Comparison of ENCODE assay signal across 20 mouse cellular contexts in the genomic region with DNA sequence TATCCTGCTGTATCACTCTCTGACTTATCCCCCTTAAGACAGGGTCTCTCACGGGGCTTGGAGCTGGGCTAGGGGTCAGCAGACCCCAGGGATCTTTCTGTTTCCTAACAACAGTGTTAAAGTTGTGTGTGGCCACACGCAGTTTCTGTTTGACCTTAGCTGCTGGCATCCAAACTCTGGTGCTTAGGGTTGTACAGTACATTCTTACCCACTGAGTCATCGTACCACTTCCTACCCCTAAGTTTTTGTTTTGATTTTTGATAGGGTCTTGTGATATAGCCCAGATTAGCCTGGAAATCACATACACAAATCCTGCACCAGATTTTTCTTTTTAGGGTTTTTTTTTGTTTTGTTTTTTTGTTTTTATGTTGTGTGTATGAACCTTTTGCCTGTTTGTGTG. TPM values are rescaled to one million over a fixed set of nuclear protein-coding genes. Genes with fewer than 3 reads are reported as not detected.
"Had no signal": no experiment of that assay in that cellular context is flagged by ENCODE, and none has a peak within 500 bp of the region (broad histone marks: within the 10 kb centered on the region; RNA-seq: fewer than 3 reads in every experiment).

No protein-coding gene starts in this region.

- H3K9ac ChIP-seq: lung, embryonic 14.5 days; midbrain, embryonic 13.5 days; neural tube, embryonic 13.5 days; neural tube, embryonic 15.5 days had no signal

- H3K4me2 ChIP-seq: lung, embryonic 14.5 days; midbrain, embryonic 13.5 days; neural tube, embryonic 13.5 days; neural tube, embryonic 15.5 days had no signal

- H3K36me3 ChIP-seq: midbrain, embryonic 10.5 days had no signal

- H3K27me3 ChIP-seq: neural tube, embryonic 15.5 days had no signal

- H3K27ac ChIP-seq: midbrain, embryonic 10.5 days; midbrain, embryonic 13.5 days; neural tube, embryonic 13.5 days; neural tube, embryonic 15.5 days had no signal

- H3K4me3 ChIP-seq: midbrain, embryonic 10.5 days; midbrain, embryonic 13.5 days; myocyte; neural tube, embryonic 13.5 days; neural tube, embryonic 15.5 days had no signal

- DNase-seq: lung, adult 18-20 months; lung, embryonic 14.5 days; lung, postnatal 10 days; lung, postnatal 4 days; retina, postnatal 1 day; right cerebral cortex, adult 18-20 months; right cerebral cortex, postnatal 25 days; right cerebral cortex, postnatal 4 days; spleen, adult 18-20 months; thymus, adult 18-20 months; thymus, postnatal 14 days; thymus, postnatal 36 days had no signal

- H3K9me3 ChIP-seq: midbrain, embryonic 10.5 days; midbrain, embryonic 13.5 days; neural tube, embryonic 13.5 days; neural tube, embryonic 15.5 days had no signal

- ATAC-seq: midbrain, embryonic 13.5 days; midbrain, embryonic 16.5 days had no signal

RNA-seq across cellular contexts. Expression of gene Syt3, which starts 51.6 kb away (rescaled TPM):
- polyA plus RNA-seq: liver, embryonic 16.5 days; myocyte had no signal

RNA-seq across cellular contexts. Expression of gene 1700008O03Rik, which starts 53.3 kb away (rescaled TPM):
- total RNA-seq: megakaryocyte-erythroid progenitor cell, adult 5-6 weeks had no signal
- polyA plus RNA-seq: myocyte had no signal
